Mouse (Mus musculus): ENCODE data around the gene Rgsl1. TPM values are rescaled to one million over a fixed set of nuclear protein-coding genes. Genes with fewer than 3 reads are reported as not detected.
"Not testable (repeated sequence)": the region's sequence is repeated elsewhere in the genome, so short reads cannot be mapped to it uniquely, and the experiment has no call there.

The Rgsl1 gene
- 0.59 TPM in 1 of 2 replicates, not detected in the other for total RNA-seq (2015)
- 0.42 TPM in 1 of 2 replicates, not detected in the other for total RNA-seq (2017)

- no peak for ATAC-seq (replicated peaks; ENCODE audit: poor library complexity)
Measured at GRCm38 (mm10) chr1:153844042-153844441, at the start of gene Rgsl1. TSS of gene Rgsl1 (minus strand) at chr1:153844142.

GRCm38 (mm10) chr1:153891442-153891841 lies 47.5 kb upstream of the Rgsl1 start, which contains the start of gene Teddm1a:
TSS of gene Teddm1a (plus strand) at chr1:153891742.
- ATAC-seq (replicated peaks; ENCODE audit: poor library complexity), result 0 out of 2 replicates have a peak, but pooled peaks have one; percentile 6

DNA sequence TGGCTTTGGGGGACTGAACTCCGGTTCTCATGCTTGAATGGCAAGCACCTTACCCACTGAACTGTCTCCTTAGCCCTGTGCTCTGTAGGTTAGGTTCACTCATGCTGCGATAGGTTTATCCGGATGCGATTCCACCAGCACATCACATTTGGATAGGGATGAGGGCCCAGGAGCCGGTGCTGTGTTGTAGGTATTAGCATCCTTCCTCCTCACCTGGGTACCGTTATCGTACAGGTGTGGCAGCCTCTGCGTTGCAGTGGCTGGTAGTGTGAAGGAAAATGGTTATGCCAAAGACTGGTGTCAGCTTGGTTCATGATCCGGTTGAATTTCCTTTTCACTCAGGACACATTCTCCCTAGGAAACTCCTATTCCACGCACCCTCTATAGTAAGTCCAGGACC lies 46.2 kb upstream of the Rgsl1 start:
- ATAC-seq (replicated peaks; ENCODE audit: poor library complexity), result no peak

GRCm38 (mm10) chr1:153886024-153886633 lies 42.2 kb upstream of the Rgsl1 start:
- no peak for ATAC-seq (replicated peaks; ENCODE audit: poor library complexity)

DNA sequence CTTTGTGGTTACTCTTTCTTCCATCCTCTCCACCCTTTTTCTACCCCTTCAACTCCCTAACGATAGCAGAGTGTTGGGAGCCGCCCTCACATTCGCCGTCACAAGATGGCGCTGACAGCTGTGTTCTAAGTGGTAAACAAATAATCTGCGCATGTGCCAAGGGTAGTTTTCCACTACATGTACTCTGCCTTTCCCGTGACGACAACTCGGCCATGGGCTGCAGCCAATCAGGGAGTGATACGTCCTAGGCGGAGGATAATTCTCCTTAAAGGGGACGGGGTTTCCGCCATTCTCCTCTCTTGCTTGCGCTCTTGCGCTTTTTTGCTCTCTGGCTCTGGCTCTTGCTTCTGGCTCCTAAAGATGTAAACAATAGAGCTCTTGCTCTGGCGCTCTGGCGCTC lies 36.4 kb upstream of the Rgsl1 start:
- ATAC-seq (replicated peaks; ENCODE audit: poor library complexity), result not testable (repeated sequence)

DNA sequence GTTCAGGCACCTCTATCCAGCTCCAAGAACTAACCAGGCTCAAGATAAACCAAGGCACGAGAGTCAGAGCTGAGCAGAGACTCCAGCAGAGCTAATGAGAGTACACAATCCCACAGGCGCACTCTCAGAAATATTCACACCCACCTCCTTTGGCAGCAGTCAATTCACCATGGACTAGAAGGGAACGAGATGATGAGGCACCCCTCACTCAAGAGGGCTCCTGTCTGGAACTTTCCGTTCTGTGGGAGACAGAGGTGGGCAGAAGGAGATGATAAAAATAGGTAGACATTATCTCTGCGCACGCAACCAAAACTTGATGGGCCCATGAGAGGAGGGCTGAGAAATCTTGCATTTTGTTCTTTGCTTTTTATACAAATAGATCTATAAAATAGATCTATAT lies 30.1 kb upstream of the Rgsl1 start, which contains the start of gene Teddm1b:
Gene Teddm1b, plus strand, starts transcription at position 301 of the 400 bp plus-strand sequence.
- ATAC-seq (replicated peaks; ENCODE audit: poor library complexity), result no peak

- ATAC-seq (replicated peaks; ENCODE audit: poor library complexity), result no peak
Measured at GRCm38 (mm10) chr1:153855946-153856345, 12.0 kb upstream of the Rgsl1 start.

DNA sequence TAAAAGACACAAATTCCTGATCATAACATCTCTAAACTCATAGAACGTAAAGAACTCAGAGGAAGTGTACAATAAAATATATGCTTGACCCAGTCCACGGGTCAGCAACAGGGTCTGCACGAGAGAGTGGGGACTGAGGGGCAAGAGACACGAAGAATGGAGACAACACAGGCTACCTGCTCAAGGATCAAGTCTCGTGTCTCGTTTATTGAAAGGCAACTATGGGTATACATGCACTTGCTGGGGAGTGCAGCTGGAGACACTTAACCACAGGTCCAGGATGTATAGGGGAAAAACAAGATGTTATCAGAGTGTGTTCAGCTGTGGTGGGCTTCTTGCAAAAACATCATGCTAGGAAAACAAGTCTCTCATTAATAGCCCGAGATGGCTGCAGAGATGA lies 8.8 kb upstream of the Rgsl1 start:
- ATAC-seq (replicated peaks; ENCODE audit: poor library complexity), result not testable (repeated sequence)

- ATAC-seq (replicated peaks; ENCODE audit: poor library complexity), result peak; percentile 88
Measured at GRCm38 (mm10) chr1:153846867-153847266, 2.9 kb upstream of the Rgsl1 start.

DNA sequence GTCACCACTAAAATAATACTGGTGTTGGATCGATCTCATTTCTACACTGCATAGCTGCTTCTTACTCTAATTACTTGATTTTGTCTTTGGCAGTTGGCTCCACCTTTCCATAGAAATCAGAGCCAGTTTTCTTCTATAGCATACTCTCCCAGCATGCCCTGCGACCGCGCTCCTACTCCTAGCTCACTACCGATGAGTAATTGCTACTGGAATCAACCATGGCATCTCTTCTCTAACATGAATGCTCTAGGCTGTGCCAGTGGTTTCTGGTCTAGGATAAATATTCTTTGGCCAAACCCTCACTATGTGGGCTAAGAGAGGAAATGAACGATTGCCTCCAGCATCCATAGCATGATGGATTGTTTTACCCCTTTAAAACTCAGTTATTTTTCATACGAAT lies 2.5 kb upstream of the Rgsl1 start:
- ATAC-seq (replicated peaks; ENCODE audit: poor library complexity), result no peak

- peak; percentile 68 for ATAC-seq (replicated peaks; ENCODE audit: poor library complexity)
Measured at GRCm38 (mm10) chr1:153842121-153842740, 1.7 kb downstream of the Rgsl1 start.

DNA sequence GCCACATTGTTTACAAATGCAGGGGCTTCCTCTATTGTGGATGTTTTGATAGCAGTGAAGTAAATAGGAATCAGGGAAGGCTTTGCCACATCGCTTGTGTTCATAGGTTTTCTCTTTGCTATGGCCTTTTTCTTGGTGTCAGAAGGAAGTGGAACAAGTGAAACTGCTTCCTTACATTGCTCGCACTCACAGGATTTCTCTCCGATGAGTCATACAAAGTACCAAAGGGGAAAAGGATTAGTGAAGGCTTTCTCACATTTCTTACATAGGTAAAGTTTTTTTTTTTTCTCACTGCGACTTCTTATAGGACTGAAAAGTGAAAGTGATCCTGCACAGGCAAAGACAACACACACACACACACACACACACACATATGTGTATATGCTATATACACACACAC lies 7.9 kb downstream of the Rgsl1 start:
- ATAC-seq (replicated peaks; ENCODE audit: poor library complexity), result no peak

GRCm38 (mm10) chr1:153830746-153831145 lies 13.2 kb downstream of the Rgsl1 start:
- no peak for ATAC-seq (replicated peaks; ENCODE audit: poor library complexity)

DNA sequence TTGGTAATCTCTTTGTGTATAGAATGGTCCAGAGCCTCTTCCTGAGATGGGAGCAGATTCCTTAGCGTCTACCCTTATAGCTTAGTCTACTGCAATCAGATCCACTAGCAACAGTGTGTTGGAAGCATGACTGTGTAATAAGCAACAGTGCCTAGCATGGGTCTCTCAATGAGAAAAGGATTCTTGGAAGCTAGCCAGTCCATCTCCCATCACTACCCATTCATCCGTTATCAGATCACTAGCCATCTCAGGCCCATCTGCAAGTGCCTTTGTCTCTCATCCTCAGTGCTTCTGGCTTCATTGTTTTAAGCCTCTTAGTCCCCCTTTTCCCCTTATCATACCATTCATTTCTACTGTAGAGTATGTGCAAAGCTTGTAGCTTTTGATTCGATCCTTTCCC lies 23.7 kb downstream of the Rgsl1 start:
- ATAC-seq (replicated peaks; ENCODE audit: poor library complexity), result no peak

- no peak for ATAC-seq (replicated peaks; ENCODE audit: poor library complexity)
Measured at GRCm38 (mm10) chr1:153814278-153814677, 29.7 kb downstream of the Rgsl1 start.

- peak; percentile 89 for ATAC-seq (replicated peaks; ENCODE audit: poor library complexity)
Measured at GRCm38 (mm10) chr1:153807390-153807993, 36.5 kb downstream of the Rgsl1 start.

DNA sequence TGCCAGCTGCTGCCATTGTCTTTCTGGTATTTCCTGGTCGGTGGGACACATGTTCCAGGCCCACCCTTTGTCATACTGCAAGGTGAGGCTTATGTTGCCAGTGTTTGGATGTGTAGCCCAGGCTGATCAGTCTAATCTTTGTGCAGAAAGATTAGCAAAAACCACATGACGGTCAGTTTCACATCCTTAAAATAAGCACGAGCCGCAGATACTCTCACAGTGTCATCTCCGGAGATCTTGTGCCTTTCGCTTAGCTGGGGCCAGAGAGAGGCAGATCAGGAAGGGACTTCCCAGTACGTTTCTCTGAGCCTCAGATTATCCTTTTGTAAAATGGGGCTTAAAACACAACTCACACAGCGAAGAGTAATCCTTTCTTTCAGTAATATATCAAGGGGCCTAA lies 40.4 kb downstream of the Rgsl1 start:
- ATAC-seq (replicated peaks; ENCODE audit: poor library complexity), result peak; percentile 76

DNA sequence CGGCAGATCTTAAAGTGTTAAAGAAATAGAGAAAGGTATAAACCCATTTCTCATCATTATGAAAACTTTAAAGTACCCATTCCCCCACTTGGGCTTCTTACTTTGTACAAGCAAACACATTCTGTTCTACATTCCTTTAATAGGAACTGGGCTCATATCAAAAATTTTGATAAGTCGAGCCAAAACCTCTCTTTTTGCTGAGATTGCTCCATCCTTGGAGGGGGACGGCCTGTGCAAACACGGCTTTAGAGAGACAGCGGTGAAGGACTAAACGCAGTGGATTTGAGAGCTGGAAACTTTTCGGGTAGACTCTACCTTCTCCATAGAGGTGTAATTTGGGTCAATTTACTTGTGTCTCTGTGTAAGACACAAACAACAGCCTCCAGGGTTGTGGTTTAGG lies 41.3 kb downstream of the Rgsl1 start:
- no peak for ATAC-seq (replicated peaks; ENCODE audit: poor library complexity)

GRCm38 (mm10) chr1:153794241-153794640 lies 49.7 kb downstream of the Rgsl1 start:
- no peak for ATAC-seq (replicated peaks; ENCODE audit: poor library complexity)

DNA sequence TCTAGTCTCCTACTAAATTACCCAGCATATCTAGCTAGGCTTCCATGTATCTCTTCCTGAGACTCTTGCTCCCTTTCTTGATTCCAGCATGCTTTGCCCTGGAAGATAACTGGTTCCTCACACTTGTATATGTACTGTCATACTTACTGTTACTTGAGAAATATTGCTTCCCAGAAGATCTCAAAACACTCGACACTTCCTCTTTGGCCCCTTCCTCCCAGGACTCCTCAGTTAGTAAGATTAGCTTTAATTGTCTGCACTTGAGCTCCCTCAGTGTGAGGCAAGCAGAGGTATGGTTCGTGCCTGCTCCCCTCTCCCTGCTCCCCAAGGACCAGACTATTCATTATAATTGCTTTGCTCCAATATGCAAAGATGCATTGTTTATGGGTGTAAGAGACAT lies 53.2 kb downstream of the Rgsl1 start:
- peak; percentile 73 for ATAC-seq (replicated peaks; ENCODE audit: poor library complexity)

GRCm38 (mm10) chr1:153785608-153786007 lies 58.3 kb downstream of the Rgsl1 start:
- peak; percentile 96 for ATAC-seq (replicated peaks; ENCODE audit: poor library complexity)

- ATAC-seq (replicated peaks; ENCODE audit: poor library complexity), result no peak
Measured at GRCm38 (mm10) chr1:153783339-153783738, 60.6 kb downstream of the Rgsl1 start.
